Comparison of ENCODE assay signal across 8 mouse cellular contexts in genomic region chr12:102387219-102387917, GRCm38 (mm10). TPM values are rescaled to one million over a fixed set of nuclear protein-coding genes. Genes with fewer than 3 reads are reported as not detected.
DNase-seq lines count a peak whose midpoint lies in the region; ATAC-seq lines count a peak whose summit lies in the region.

No protein-coding gene starts in this region.

- ATAC-seq in megakaryocyte, adult 5-6 weeks (ENCODE audit: poor library complexity, severe bottlenecking), result peak; percentile 80

- DNase-seq in WW6 (ENCODE audit: low read depth, low spot score), result peak; percentile 68
- peak; percentile 91 to 93 for DNase-seq in cerebellum, postnatal 25 days
- DNase-seq in frontal cortex, postnatal 36 days (ENCODE audit: low spot score in 2 of 2), result peak; percentile 89 to 92
- DNase-seq in hindlimb bud, embryonic 11.5 days (ENCODE audit: extremely low spot score, low read depth, low spot score), result peak; percentile 58
- DNase-seq in left cerebral cortex, adult 18-20 months (ENCODE audit: low spot score in 2 of 2), result peak; percentile 90 to 92
- peak; percentile 93 for DNase-seq in right cerebral cortex, adult 2 months (ENCODE audit: low spot score in 2 of 2)
- DNase-seq in urinary bladder, adult 2 months (ENCODE audit: low spot score), result peak; percentile 64

RNA-seq across cellular contexts. Expression of gene Lgmn, which starts 52.2 kb away (rescaled TPM):
- total RNA-seq in left cerebral cortex, adult 18-20 months (2021), result 100 to 1,000 TPM in 1 of 2 experiments, 10 to 100 TPM in 1; 99.1 to 102 TPM
- 37.6 and 39.2 TPM in 2 replicates for total RNA-seq in megakaryocyte, adult 5-6 weeks (2015)
- total RNA-seq in megakaryocyte, adult 5-6 weeks (2017), result 28.7 and 33.0 TPM in 2 replicates
- polyA plus RNA-seq in urinary bladder, adult 2 months (2012; rRNA removed), result 73.4 and 84.0 TPM in 2 replicates

Comparison
In these comparisons a context has a peak if more than half of its experiments do, and no peak if none do; other contexts are left out.
1. Peak in every context shown above with its lines: DNase-seq and ATAC-seq.